Mouse (Mus musculus) liver, adult 2 months (tissue): Measurements from ENCODE around the gene Rfc2.

ENCODE experiments used
- CTCF ChIP-seq: fragments of 200-500 bp; IDR thresholded peaks from 2 replicates; pipeline ENCODE4 v1.5.1; 2011; ENCODE audit warnings: low read depth, low read length, control low read depth
- POLR2A ChIP-seq: fragments of 200-500 bp; IDR thresholded peaks from 2 replicates; pipeline ENCODE4 v1.6.1; 2011; ENCODE audit warnings: low read length, control low read depth; ENCODE audit not compliant: insufficient read depth; ENCODE audit errors: extremely low read depth

GRCm38 (mm10) chr5:134647394-134647793 lies 66.2 kb downstream of the Rfc2 start:
- TF ChIP-seq POLR2A (no peak), CTCF (no peak)
